Comparison of ENCODE assay signal across 8 mouse cellular contexts in the genomic region with DNA sequence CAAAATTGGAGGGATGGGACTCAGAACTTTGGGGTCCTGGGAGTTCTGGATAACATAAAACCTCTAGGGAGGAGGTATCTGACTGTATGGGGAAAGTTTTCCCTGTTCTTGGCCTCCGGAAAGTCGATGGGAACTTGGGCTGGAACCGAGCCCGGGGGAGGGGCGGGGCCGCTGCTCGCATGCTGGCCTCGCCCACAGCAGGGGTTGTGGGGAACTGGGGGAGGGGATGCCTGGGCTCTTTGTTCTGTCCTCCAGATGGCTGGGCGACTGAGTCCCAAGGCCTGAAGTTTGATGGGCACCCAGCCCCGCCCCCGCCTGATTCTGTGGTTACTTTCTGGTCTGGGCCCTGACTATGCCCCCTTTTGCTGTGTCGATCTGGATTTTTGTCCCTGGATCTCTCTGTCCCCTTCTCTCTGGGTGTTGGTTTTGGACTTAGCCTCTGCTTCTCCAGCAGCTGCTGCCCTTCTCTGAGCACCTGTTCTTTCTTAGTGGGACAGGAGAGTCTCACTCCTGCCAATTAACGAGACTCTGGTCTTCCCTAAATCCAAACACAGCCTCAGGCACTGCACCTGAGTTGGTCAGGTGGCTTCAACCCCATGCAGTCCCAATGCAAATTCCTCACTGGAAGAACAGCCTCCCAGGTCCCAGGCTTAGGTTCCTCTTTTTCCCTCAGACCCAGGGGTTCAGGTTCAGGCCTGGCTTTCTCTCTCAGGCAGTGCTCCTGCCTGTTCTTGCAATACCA. TPM values are rescaled to one million over a fixed set of nuclear protein-coding genes. Genes with fewer than 3 reads are reported as not detected.
DNase-seq lines count a peak whose midpoint lies in the region; ATAC-seq and TF ChIP-seq lines count a peak whose summit lies in the region.

No protein-coding gene starts in this region.

- peaks cover 17% of the 10 kb centered on the region for H3K79me2 ChIP-seq in C2C12 (ENCODE audit: control insufficient read depth, insufficient read depth)

- no peak for TF ChIP-seq CTCF in C2C12 (IDR thresholded peaks at IDR 0.05; ENCODE audit: control insufficient read depth, insufficient read depth, insufficient read length)

- no peaks in the 10 kb centered on the region for H3K36me3 ChIP-seq in C2C12 (ENCODE audit: control insufficient read depth, insufficient read depth)
- H3K36me3 ChIP-seq in forebrain, embryonic 13.5 days (ENCODE audit: poor library complexity, severe bottlenecking) = peaks cover 44% of the 10 kb centered on the region
- no peaks in the 10 kb centered on the region for H3K36me3 ChIP-seq in hindbrain, embryonic 15.5 days
- no peaks in the 10 kb centered on the region for H3K36me3 ChIP-seq in liver, embryonic 16.5 days (ENCODE audit: control insufficient read depth, insufficient read depth)

- peaks cover 45% of the 10 kb centered on the region for H3K4me1 ChIP-seq in forebrain, embryonic 13.5 days
- peaks cover 26% of the 10 kb centered on the region for H3K4me1 ChIP-seq in hindbrain, embryonic 15.5 days (replicated peaks)
- peaks cover 12% of the 10 kb centered on the region for H3K4me1 ChIP-seq in liver, embryonic 16.5 days (ENCODE audit: control insufficient read depth, low read depth, low read length)

- peak overlapping the region; percentile 88 for H3K9ac ChIP-seq in forebrain, embryonic 13.5 days
- peak overlapping the region; percentile 55 for H3K9ac ChIP-seq in hindbrain, embryonic 15.5 days
- peak overlapping the region; percentile 51; the same call in 1 of the 2 replicates for H3K9ac ChIP-seq in liver, embryonic 16.5 days (ENCODE audit: low read depth, low read length)

- H3K27ac ChIP-seq in forebrain, embryonic 13.5 days = peak overlapping the region; percentile 86
- peak overlapping the region; percentile 86 for H3K27ac ChIP-seq in hindbrain, embryonic 15.5 days (replicated peaks)
- H3K27ac ChIP-seq in liver, embryonic 16.5 days (ENCODE audit: low read length) = no peak overlapping the region

- WGBS in forebrain, embryonic 13.5 days = 0% methylated on average over 13 of the region's 13 CpGs
- 1% methylated on average over 13 of the region's 13 CpGs for WGBS in hindbrain, embryonic 15.5 days
- 5% methylated on average over 13 of the region's 13 CpGs for WGBS in liver, embryonic 16.5 days (ENCODE audit: insufficient replicate concordance)

- peak overlapping the region; percentile 46 for H3K4me3 ChIP-seq in C2C12 (ENCODE audit: insufficient read depth, poor library complexity, severe bottlenecking)
- H3K4me3 ChIP-seq in forebrain, embryonic 13.5 days = peak overlapping the region; percentile 66
- peak overlapping the region; percentile 46 for H3K4me3 ChIP-seq in hindbrain, embryonic 15.5 days
- peak overlapping the region; percentile 55 for H3K4me3 ChIP-seq in liver, embryonic 16.5 days (ENCODE audit: low read depth, low read length)

- H3K9me3 ChIP-seq in forebrain, embryonic 13.5 days (replicated peaks) = no peaks in the 10 kb centered on the region
- no peaks in the 10 kb centered on the region for H3K9me3 ChIP-seq in hindbrain, embryonic 15.5 days
- no peaks in the 10 kb centered on the region for H3K9me3 ChIP-seq in liver, embryonic 16.5 days (replicated peaks; ENCODE audit: control insufficient read depth, low read length)

- peak; percentile 87 for ATAC-seq in forebrain, embryonic 13.5 days
- peak; percentile 70 for ATAC-seq in hindbrain, embryonic 15.5 days (ENCODE audit: low FRiP score, low read depth)
- 0 out of 2 replicates have a peak, but pooled peaks have one; percentile 17 for ATAC-seq in liver, embryonic 16.5 days (ENCODE audit: low read depth)

- DNase-seq in R1 (ENCODE audit: low read depth, low spot score) = peak; percentile 87
- DNase-seq in ovary, adult 18-20 months (ENCODE audit: low spot score) = peak; percentile 60
- no peak for DNase-seq in layer of hippocampus, postnatal 36 days
- no peak for DNase-seq in frontal cortex, postnatal 36 days (ENCODE audit: low spot score in 2 of 2)

- H3K4me2 ChIP-seq in forebrain, embryonic 13.5 days = peak overlapping the region; percentile 82
- peak overlapping the region; percentile 70 for H3K4me2 ChIP-seq in hindbrain, embryonic 15.5 days
- H3K4me2 ChIP-seq in liver, embryonic 16.5 days (ENCODE audit: low read depth, low read length) = peak overlapping the region; percentile 65

- peak overlapping the region; percentile 94 for H3ac ChIP-seq in C2C12 (ENCODE audit: control insufficient read depth, insufficient read length, low read depth)

- peaks cover 2% of the 10 kb centered on the region for H3K79me3 ChIP-seq in C2C12 (ENCODE audit: low read depth)

- no peaks in the 10 kb centered on the region for H3K27me3 ChIP-seq in C2C12 (ENCODE audit: control insufficient read depth, insufficient read depth, insufficient read length)
- H3K27me3 ChIP-seq in forebrain, embryonic 13.5 days = peaks cover 12% of the 10 kb centered on the region
- peaks cover 3% of the 10 kb centered on the region; the same call in 1 of the 2 replicates for H3K27me3 ChIP-seq in hindbrain, embryonic 15.5 days
- peaks cover 16% of the 10 kb centered on the region for H3K27me3 ChIP-seq in liver, embryonic 16.5 days (ENCODE audit: control insufficient read depth, insufficient read depth, low read depth, low read length)

TF ChIP-seq in C2C12, 6 proteins besides CTCF, POLR2A, EP300 and RAD21:
- TF ChIP-seq MYOG (IDR thresholded peaks at IDR 0.05; ENCODE audit: control insufficient read depth, extremely low read depth, insufficient read length) (no peak), USF1 (IDR thresholded peaks at IDR 0.05; ENCODE audit: low read depth) (no peak), CEBPB (IDR thresholded peaks at IDR 0.05; ENCODE audit: low read depth) (no peak), MAX (IDR thresholded peaks at IDR 0.05) (no peak), FOSL1 (IDR thresholded peaks at IDR 0.05; ENCODE audit: insufficient read depth, low read length, poor library complexity, severe bottlenecking) (no peak), MYOD1 (IDR thresholded peaks at IDR 0.05; ENCODE audit: control insufficient read depth, insufficient read length, low read depth) (no peak)

RNA-seq across cellular contexts. Expression of a gene that starts 1.1 kb away (rescaled TPM):
- polyA plus RNA-seq in C2C12 (2012; fragmentation: generic; extraction: Trizol) = 127 TPM
- polyA plus RNA-seq in forebrain, embryonic 13.5 days (2015; fragmentation: Nextera tagmentation; extraction: Ambion mirVana) = 181 and 198 TPM in 2 replicates
- 54.2 and 69.9 TPM in 2 replicates for polyA plus RNA-seq in hindbrain, embryonic 15.5 days (2015; fragmentation: Nextera tagmentation; extraction: Ambion mirVana)
- 5.0 and 6.5 TPM in 2 replicates for polyA plus RNA-seq in liver, embryonic 16.5 days (2015; fragmentation: Nextera tagmentation; extraction: Ambion mirVana)
- 1 to 10 TPM; 2.6 to 7.8 TPM for total RNA-seq in layer of hippocampus, postnatal 36 days (2021)

RNA-seq across cellular contexts. Expression of a gene that starts 4.7 kb away (rescaled TPM):
- 0.07 TPM for polyA plus RNA-seq in C2C12 (2012; fragmentation: generic; extraction: Trizol)
- 0.59 and 0.63 TPM in 2 replicates for polyA plus RNA-seq in forebrain, embryonic 13.5 days (2015; fragmentation: Nextera tagmentation; extraction: Ambion mirVana)
- polyA plus RNA-seq in hindbrain, embryonic 15.5 days (2015; fragmentation: Nextera tagmentation; extraction: Ambion mirVana) = 10.8 and 11.9 TPM in 2 replicates
- polyA plus RNA-seq in liver, embryonic 16.5 days (2015; fragmentation: Nextera tagmentation; extraction: Ambion mirVana) = 1.5 and 2.2 TPM in 2 replicates
- total RNA-seq in layer of hippocampus, postnatal 36 days (2021) = 1 to 10 TPM; 1.4 to 2.3 TPM

RNA-seq across cellular contexts. Expression of a gene that starts 11.9 kb away (rescaled TPM):
- not detected for polyA plus RNA-seq in C2C12 (2012; fragmentation: generic; extraction: Trizol)
- polyA plus RNA-seq in forebrain, embryonic 13.5 days (2015; fragmentation: Nextera tagmentation; extraction: Ambion mirVana) = 0.87 and 0.93 TPM in 2 replicates
- polyA plus RNA-seq in hindbrain, embryonic 15.5 days (2015; fragmentation: Nextera tagmentation; extraction: Ambion mirVana) = 0.57 and 0.77 TPM in 2 replicates
- 0.05 TPM in 1 of 2 replicates, not detected in the other for polyA plus RNA-seq in liver, embryonic 16.5 days (2015; fragmentation: Nextera tagmentation; extraction: Ambion mirVana)
- 1 to 10 TPM; 2.0 to 3.3 TPM for total RNA-seq in layer of hippocampus, postnatal 36 days (2021)

RNA-seq across cellular contexts. Expression of a gene that starts 22.3 kb away (rescaled TPM):
- polyA plus RNA-seq in C2C12 (2012; fragmentation: generic; extraction: Trizol) = 0.37 TPM
- 0.96 and 1.3 TPM in 2 replicates for polyA plus RNA-seq in forebrain, embryonic 13.5 days (2015; fragmentation: Nextera tagmentation; extraction: Ambion mirVana)
- polyA plus RNA-seq in hindbrain, embryonic 15.5 days (2015; fragmentation: Nextera tagmentation; extraction: Ambion mirVana) = 1.4 and 1.7 TPM in 2 replicates
- 16.4 and 19.3 TPM in 2 replicates for polyA plus RNA-seq in liver, embryonic 16.5 days (2015; fragmentation: Nextera tagmentation; extraction: Ambion mirVana)
- total RNA-seq in layer of hippocampus, postnatal 36 days (2021) = 1 to 10 TPM; 1.9 to 4.8 TPM

RNA-seq across cellular contexts. Expression of a gene that starts 24.3 kb away (rescaled TPM):
- polyA plus RNA-seq in C2C12 (2012; fragmentation: generic; extraction: Trizol) = not detected
- polyA plus RNA-seq in forebrain, embryonic 13.5 days (2015; fragmentation: Nextera tagmentation; extraction: Ambion mirVana) = 0.11 and 0.23 TPM in 2 replicates
- 0.62 and 1.3 TPM in 2 replicates for polyA plus RNA-seq in hindbrain, embryonic 15.5 days (2015; fragmentation: Nextera tagmentation; extraction: Ambion mirVana)
- polyA plus RNA-seq in liver, embryonic 16.5 days (2015; fragmentation: Nextera tagmentation; extraction: Ambion mirVana) = not detected in 2 replicates
- 1 to 10 TPM; 2.0 to 2.8 TPM for total RNA-seq in layer of hippocampus, postnatal 36 days (2021)

Comparison
In these comparisons a context has a peak if more than half of its experiments do, and no peak if none do; other contexts are left out.
1. DNase-seq: peak in R1 (single experiment) and ovary, adult 18-20 months (single experiment); none in layer of hippocampus, postnatal 36 days (0 of 2) and frontal cortex, postnatal 36 days (0 of 2).
2. ATAC-seq: peak in every context shown above with its lines; median percentile 87 in forebrain, embryonic 13.5 days; 70 in hindbrain, embryonic 15.5 days; 17 in liver, embryonic 16.5 days.
3. Peak in every context shown above with its lines, with median percentiles within 50 percentile points of each other: H3K4me3 ChIP-seq, H3K4me2 ChIP-seq and H3K9ac ChIP-seq.